Mouse (Mus musculus) limb, embryonic 12.5 days (tissue): ENCODE results near the gene Vill. TPM values are rescaled to one million over a fixed set of nuclear protein-coding genes. Genes with fewer than 3 reads are reported as not detected.

Experiments used
- ATAC-seq: fragments of 200-750 bp; cut with Nextera tagmentation; 2 replicates; pipeline ENCODE4 v1.8.0; 2017; ENCODE audit warnings: low read depth, moderate TSS enrichment; ENCODE audit not compliant: insufficient number of reproducible peaks, insufficient read depth, low FRiP score, low TSS enrichment
- H3K27ac ChIP-seq: fragments of 300-500 bp; sonication (generic); 2 replicates; pipeline ENCODE4 v1.5.1; 2016; ENCODE audit warnings: mild to moderate bottlenecking, moderate library complexity
- H3K27me3 ChIP-seq: fragments of 300-500 bp; sonication (generic); 2 replicates; pipeline ENCODE4 v1.6.1; 2016; ENCODE audit warnings: mild to moderate bottlenecking, moderate library complexity
- H3K36me3 ChIP-seq: fragments of 300-500 bp; sonication (generic); 2 replicates; pipeline ENCODE4 v1.6.1; 2016; ENCODE audit warnings: mild to moderate bottlenecking, moderate library complexity
- H3K4me1 ChIP-seq: fragments of 300-500 bp; sonication (generic); replicated peaks from 2 replicates; pipeline ENCODE4 v1.6.1; 2016
- H3K4me2 ChIP-seq: fragments of 300-500 bp; sonication (generic); 2 replicates; pipeline ENCODE4 v1.6.1; 2016; ENCODE audit warnings: mild to moderate bottlenecking, moderate library complexity
- H3K4me3 ChIP-seq: fragments of 300-500 bp; sonication (generic); replicated peaks from 2 replicates; pipeline ENCODE4 v1.5.1; 2016; ENCODE audit warnings: mild to moderate bottlenecking
- H3K9ac ChIP-seq: fragments of 300-500 bp; sonication (generic); replicated peaks from 2 replicates; pipeline ENCODE4 v1.6.1; 2016; ENCODE audit warnings: mild to moderate bottlenecking, moderate library complexity
- H3K9me3 ChIP-seq: fragments of 300-500 bp; sonication (generic); 2 replicates; pipeline ENCODE4 v1.6.1; 2016; ENCODE audit warnings: mild to moderate bottlenecking, moderate library complexity
- WGBS: fragments of 180-500 bp; shearing (Covaris S2); methylation state at CpG from one replicate; pipeline ENCODE4 v1.1.7; 2016; 5-methylcytosine and 5-hydroxymethylcytosine counted together
- polyA plus RNA-seq: library from polyadenylated mRNA; unstranded; fragments of >200 nt; fragmentation: Nextera tagmentation; extraction: Ambion mirVana; gene quantifications from 2 replicates; pipeline ENCODE4 v1.2.1, GENCODE M21; 2016

Vill gene
- polyA plus RNA-seq, 1 experiment from 2014 or later = 42.4 TPM

- Histone ChIP-seq H3K36me3 (no peaks in the 10 kb centered on the region; the same call in 1 of the 2 replicates), H3K27ac (no peak overlapping the region), H3K9ac (no peak overlapping the region), H3K4me3 (no peak overlapping the region), H3K27me3 (peaks cover 3% of the 10 kb centered on the region; the same call in 1 of the 2 replicates), H3K4me2 (peak overlapping the region; percentile 22), H3K9me3 (no peaks in the 10 kb centered on the region), H3K4me1 (peaks cover 29% of the 10 kb centered on the region)
- ATAC-seq = no peak
- 29% methylated on average over 19 of the region's 19 CpGs for WGBS
Measured at GRCm38 (mm10) chr9:119063036-119063644, 10.6 kb downstream of the Vill start.

- H3K9ac ChIP-seq = no peak overlapping the region
- H3K4me3 ChIP-seq = no peak overlapping the region
- H3K4me2 ChIP-seq = no peak overlapping the region
- WGBS = 60% methylated on average over 4 of the region's 4 CpGs
- H3K27ac ChIP-seq = no peak overlapping the region
- peaks cover 3% of the 10 kb centered on the region; the same call in 1 of the 2 replicates for H3K27me3 ChIP-seq
- no peak for ATAC-seq
- no peaks in the 10 kb centered on the region; the same call in 1 of the 2 replicates for H3K36me3 ChIP-seq
- H3K9me3 ChIP-seq = no peaks in the 10 kb centered on the region
- peaks cover 29% of the 10 kb centered on the region for H3K4me1 ChIP-seq
Measured at GRCm38 (mm10) chr9:119064296-119064695, 11.7 kb downstream of the Vill start.

GRCm38 (mm10) chr9:119067601-119068000 is 15.0 kb downstream of the Vill start:
- WGBS = 3% methylated on average over 6 of the region's 6 CpGs
- no peaks in the 10 kb centered on the region for H3K9me3 ChIP-seq
- peak; percentile 58; the same call in 1 of the 2 replicates for ATAC-seq

GRCm38 (mm10) chr9:119068266-119068665 is 15.7 kb downstream of the Vill start:
- H3K9me3 ChIP-seq = no peaks in the 10 kb centered on the region
- 87% methylated on average over 11 of the region's 11 CpGs for WGBS
- no peak overlapping the region for H3K4me3 ChIP-seq
- no peaks in the 10 kb centered on the region for H3K27me3 ChIP-seq
- no peak overlapping the region for H3K4me2 ChIP-seq
- no peak overlapping the region for H3K27ac ChIP-seq
- no peak for ATAC-seq
- no peak overlapping the region for H3K9ac ChIP-seq
- peaks cover 23% of the 10 kb centered on the region for H3K36me3 ChIP-seq
- H3K4me1 ChIP-seq = peaks cover 20% of the 10 kb centered on the region

More at GRCm38 (mm10) chr9:119067601-119068000, 15.0 kb downstream of the Vill start:
- H3K4me3 ChIP-seq = no peak overlapping the region
- no peak overlapping the region for H3K9ac ChIP-seq
- no peak overlapping the region for H3K27ac ChIP-seq
- no peaks in the 10 kb centered on the region for H3K27me3 ChIP-seq
- no peak overlapping the region for H3K4me2 ChIP-seq
- peaks cover 17% of the 10 kb centered on the region for H3K36me3 ChIP-seq
- H3K4me1 ChIP-seq = peaks cover 26% of the 10 kb centered on the region

- no peak for ATAC-seq
- no peaks in the 10 kb centered on the region for H3K9me3 ChIP-seq
- H3K4me1 ChIP-seq = peaks cover 13% of the 10 kb centered on the region; the same call in 1 of the 2 replicates
- H3K4me2 ChIP-seq = no peak overlapping the region
- H3K4me3 ChIP-seq = no peak overlapping the region
- no peak overlapping the region for H3K9ac ChIP-seq
- no peaks in the 10 kb centered on the region for H3K27me3 ChIP-seq
- H3K27ac ChIP-seq = no peak overlapping the region
- WGBS = 85% methylated on average over 13 of the region's 13 CpGs
- peaks cover 43% of the 10 kb centered on the region for H3K36me3 ChIP-seq
Measured at GRCm38 (mm10) chr9:119070173-119070825, 17.7 kb downstream of the Vill start.

GRCm38 (mm10) chr9:119071786-119072185 is 19.2 kb downstream of the Vill start:
- no peaks in the 10 kb centered on the region for H3K9me3 ChIP-seq
- no peaks in the 10 kb centered on the region for H3K27me3 ChIP-seq
- peaks cover 56% of the 10 kb centered on the region for H3K36me3 ChIP-seq
- no peak overlapping the region for H3K4me3 ChIP-seq
- H3K4me1 ChIP-seq = peaks cover 13% of the 10 kb centered on the region; the same call in 1 of the 2 replicates
- no peak overlapping the region for H3K27ac ChIP-seq
- H3K4me2 ChIP-seq = no peak overlapping the region
- ATAC-seq = no peak
- 81% methylated on average over 9 of the region's 9 CpGs for WGBS
- H3K9ac ChIP-seq = no peak overlapping the region

- no peaks in the 10 kb centered on the region for H3K9me3 ChIP-seq
- H3K4me1 ChIP-seq = peaks cover 5% of the 10 kb centered on the region; the same call in 1 of the 2 replicates
- no peak overlapping the region for H3K4me2 ChIP-seq
- ATAC-seq = no peak
- no peak overlapping the region for H3K4me3 ChIP-seq
- no peak overlapping the region for H3K27ac ChIP-seq
- 77% methylated on average over 15 of the region's 15 CpGs for WGBS
- peaks cover 69% of the 10 kb centered on the region for H3K36me3 ChIP-seq
- H3K9ac ChIP-seq = no peak overlapping the region
- no peaks in the 10 kb centered on the region for H3K27me3 ChIP-seq
Measured at GRCm38 (mm10) chr9:119073184-119073895, 20.8 kb downstream of the Vill start.

- H3K4me3 ChIP-seq = no peak overlapping the region
- no peaks in the 10 kb centered on the region for H3K27me3 ChIP-seq
- peaks cover 90% of the 10 kb centered on the region for H3K36me3 ChIP-seq
- H3K4me2 ChIP-seq = no peak overlapping the region
- H3K4me1 ChIP-seq = peaks cover 5% of the 10 kb centered on the region; the same call in 1 of the 2 replicates
- no peak overlapping the region for H3K9ac ChIP-seq
- no peak overlapping the region for H3K27ac ChIP-seq
- WGBS = 79% methylated on average over 16 of the region's 16 CpGs
- H3K9me3 ChIP-seq = no peaks in the 10 kb centered on the region
- ATAC-seq = no peak
Measured at GRCm38 (mm10) chr9:119075685-119076084, 23.1 kb downstream of the Vill start.

- Histone ChIP-seq H3K9me3 (no peaks in the 10 kb centered on the region), H3K36me3 (peaks cover 60% of the 10 kb centered on the region), H3K27me3 (no peaks in the 10 kb centered on the region), H3K4me3 (no peak overlapping the region), H3K4me1 (peaks cover 17% of the 10 kb centered on the region), H3K4me2 (no peak overlapping the region), H3K27ac (no peak overlapping the region), H3K9ac (no peak overlapping the region)
- WGBS = 79% methylated on average over 5 of the region's 5 CpGs
- ATAC-seq = no peak
Measured at GRCm38 (mm10) chr9:119080040-119080675, 27.6 kb downstream of the Vill start.

GRCm38 (mm10) chr9:119082039-119082438 is 29.5 kb downstream of the Vill start:
- WGBS = 11% methylated on average over 8 of the region's 8 CpGs
- H3K4me3 ChIP-seq = no peak overlapping the region
- no peaks in the 10 kb centered on the region for H3K9me3 ChIP-seq
- ATAC-seq = 0 out of 2 replicates have a peak, but pooled peaks have one; percentile 38
- H3K4me1 ChIP-seq = peaks cover 20% of the 10 kb centered on the region
- H3K9ac ChIP-seq = peak overlapping the region; percentile 44
- H3K4me2 ChIP-seq = no peak overlapping the region
- peak overlapping the region; percentile 54; the same call in 1 of the 2 replicates for H3K27ac ChIP-seq
- peaks cover 43% of the 10 kb centered on the region for H3K36me3 ChIP-seq
- H3K27me3 ChIP-seq = no peaks in the 10 kb centered on the region
